Mouse (Mus musculus) c-Kit-negative CD71-positive TER-119-positive erythroid progenitor cells, embryonic 14.5 days (primary cell): Measurements from ENCODE around the gene Traf6.

ENCODE experiments used
- DNase-seq: peaks from one replicate; pipeline ENCODE4 v3.0.0-alpha.2; 2013; ENCODE audit warnings: low read depth, low spot score

Traf6 gene

DNA sequence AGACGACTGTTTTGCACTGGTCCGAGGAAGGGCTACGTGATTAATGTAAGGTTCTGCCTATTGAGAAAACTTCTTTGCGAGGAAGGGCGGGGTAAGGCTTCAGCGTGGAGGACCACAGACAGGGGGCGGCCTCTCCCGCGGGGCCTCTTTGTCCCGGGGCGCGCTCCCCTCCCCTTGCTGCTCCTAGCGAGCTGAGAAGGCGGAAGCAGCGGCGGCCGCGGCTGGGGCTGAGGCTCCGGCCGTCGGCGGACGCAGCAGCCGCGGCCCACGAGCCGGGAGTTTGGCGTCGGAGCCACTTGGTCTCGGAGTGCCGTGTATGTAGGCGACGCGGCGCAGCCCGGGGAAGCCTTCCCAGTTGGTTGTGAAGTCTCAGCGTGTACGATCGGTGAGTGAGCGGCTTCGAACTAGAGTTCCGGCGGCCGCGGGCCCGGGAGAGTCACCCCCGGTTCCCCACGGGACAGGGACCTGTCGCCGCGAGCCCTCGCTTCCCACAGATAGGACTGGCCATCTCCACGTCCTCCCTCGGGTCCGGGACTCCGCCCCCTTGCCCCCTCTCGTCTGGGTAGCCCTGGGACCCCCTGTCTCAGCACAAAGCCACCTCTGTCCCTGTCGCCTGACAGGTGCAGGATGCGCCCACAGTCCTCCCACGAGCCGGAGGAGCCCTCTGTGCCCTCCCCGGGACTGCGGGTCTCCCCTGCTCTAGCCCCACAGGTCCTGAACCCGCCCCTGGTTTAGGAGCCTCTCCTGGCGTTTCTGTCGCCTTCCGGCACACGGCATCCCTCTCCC is at the start of gene Traf6:
Traf6 (plus strand) TSS at position 194 of the 786 bp plus-strand sequence.
- peak; percentile 43 for DNase-seq

DNA sequence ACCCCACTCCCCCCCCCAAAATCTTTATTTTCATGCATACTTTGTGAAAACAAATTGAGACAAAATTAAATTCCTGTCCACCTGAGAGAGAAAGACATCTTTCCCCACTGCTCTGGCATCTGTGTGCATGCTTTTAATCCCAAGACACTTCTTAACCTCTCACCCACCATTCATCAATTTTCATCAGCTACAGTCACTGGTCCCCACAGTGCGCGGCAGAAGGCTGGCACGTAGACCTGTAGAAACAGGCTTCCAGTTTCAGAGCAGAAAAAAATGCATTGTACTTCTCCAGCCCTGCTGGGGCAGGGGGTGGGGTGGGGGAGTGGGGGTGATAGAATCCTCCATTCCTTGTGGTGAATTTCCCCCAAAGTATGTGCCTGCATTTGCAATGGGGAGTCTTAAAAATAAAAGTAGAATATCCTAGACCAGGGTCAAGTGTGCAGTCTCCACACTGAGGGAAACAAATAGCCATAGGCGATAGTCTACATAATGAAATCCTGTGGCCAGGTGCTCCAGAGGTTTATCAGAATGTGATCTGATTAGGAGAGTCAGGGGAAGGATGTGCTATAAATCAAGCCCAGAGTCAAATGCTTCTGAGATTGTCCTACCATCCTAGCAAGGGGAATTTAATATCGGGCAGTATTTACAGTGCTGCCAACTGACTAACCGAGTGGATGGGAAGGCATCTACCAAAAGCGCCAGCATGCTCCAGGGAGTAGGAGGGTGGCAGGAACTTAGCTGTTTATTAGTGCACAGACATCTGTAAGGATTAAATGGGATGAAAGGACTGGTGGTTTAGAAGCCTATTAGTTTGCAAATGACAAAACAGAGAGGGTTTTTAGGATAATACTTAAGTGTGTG is 39.0 kb upstream of the Traf6 start:
- no peak for DNase-seq

GRCm38 (mm10) chr2:101639840-101640350 is 38.3 kb upstream of the Traf6 start:
- DNase-seq: no peak

GRCm38 (mm10) chr2:101645841-101646240 is 32.4 kb upstream of the Traf6 start:
- no peak for DNase-seq

- DNase-seq: no peak
Observed at GRCm38 (mm10) chr2:101648361-101648760, 29.9 kb upstream of the Traf6 start.

DNA sequence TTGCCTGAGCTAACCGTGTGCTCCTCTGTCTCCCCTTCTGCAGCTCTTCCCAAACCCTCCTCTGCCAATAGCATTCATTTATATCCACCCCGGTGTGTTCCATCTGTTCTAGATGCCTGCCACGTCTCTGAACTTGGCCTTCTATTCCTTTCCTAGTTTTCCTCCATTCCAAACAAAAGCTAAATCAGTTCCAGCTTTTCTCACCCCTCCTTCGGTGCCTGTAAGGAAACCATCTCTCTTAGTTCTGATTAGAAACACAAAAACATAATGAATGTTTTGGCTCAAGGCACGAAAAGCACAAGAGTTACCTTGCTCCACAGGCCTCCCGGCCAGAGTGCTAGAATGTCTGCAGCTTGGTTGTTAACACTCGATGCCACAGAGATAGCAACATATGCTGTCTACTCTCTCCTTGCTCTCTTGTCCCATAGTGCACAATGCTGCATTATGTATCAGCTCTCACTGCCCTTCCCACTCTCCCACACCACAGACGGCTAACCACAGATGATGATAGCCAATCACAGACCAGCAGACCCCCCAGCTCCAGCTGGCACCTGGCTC is 29.0 kb upstream of the Traf6 start, which contains the start of the genes Rag1 and B230118H07Rik:
Rag1 (minus strand) TSS at position 388 of the 558 bp plus-strand sequence.
B230118H07Rik (minus strand) TSS at position 419 of the 558 bp plus-strand sequence.
- DNase-seq: no peak

DNA sequence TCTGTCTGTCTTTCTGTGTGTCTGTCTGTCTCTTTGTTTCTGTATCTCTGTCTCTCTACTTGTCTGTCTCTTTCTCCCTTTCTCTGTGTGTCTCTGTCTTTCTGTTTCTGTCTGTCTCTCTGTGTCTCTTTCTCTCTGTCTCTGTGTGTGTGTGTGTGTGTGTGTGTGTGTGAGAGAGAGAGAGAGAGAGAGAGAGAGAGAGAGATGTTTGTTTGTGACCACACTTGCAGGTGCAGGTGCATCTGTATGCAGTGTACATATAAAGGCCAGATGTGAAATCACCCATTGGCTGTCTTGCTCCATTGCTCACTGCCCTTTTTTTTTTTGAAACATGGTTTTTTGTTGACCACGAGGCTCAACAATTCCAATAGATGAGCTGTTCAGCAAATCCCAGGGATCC is 27.8 kb upstream of the Traf6 start:
- DNase-seq: no peak

GRCm38 (mm10) chr2:101652204-101652920 is 25.9 kb upstream of the Traf6 start:
- DNase-seq: no peak

DNA sequence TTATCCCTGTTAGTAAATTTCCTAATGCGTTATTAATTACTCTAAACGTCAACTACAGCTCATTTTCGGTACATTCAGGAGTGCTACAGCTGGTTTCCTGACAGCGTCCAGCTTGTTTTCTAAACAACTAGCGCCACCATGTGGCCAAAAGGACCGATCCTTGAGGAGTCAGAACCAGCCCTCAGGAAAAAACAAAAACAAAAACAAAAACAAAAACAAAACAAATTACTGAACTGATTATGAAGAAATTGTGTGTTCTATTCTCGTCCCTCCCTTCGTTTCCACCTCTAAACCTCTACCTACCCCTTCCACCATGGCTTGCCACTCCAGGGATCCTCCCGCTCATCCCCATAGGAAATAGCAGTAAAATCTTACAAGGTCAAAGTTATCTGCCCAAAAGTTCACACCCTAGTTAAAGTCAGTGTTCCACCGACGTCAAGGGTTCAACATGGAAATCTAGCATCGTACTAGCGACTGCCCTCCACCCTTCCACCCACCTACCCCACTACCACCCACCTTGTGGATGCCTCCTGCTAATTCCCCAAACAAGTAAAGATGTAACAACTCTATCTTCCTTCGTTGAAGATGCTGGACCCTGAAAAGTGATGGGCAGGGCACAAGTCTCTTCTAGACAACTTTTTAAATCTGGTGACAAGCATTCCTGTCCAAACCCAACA is 25.2 kb upstream of the Traf6 start:
- no peak for DNase-seq

DNA sequence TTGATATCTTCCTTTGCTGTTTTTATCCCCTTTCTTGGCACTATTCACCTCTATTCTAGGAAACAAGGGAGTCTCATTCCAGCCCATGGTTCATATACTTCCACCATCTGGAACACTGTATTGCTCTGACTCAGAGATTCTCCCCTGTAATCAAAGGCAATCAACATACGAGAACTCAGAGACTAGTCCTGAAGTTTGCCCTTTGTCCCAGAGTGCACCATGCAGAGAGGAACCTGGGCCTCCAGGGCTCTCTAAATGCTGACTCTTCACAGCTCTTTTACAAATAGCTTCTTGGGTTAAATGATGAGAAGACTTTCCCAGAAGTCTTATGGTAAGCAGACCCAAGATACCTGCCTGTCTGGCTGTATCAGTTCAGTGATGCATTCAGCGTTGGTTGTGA is 17.7 kb upstream of the Traf6 start:
- DNase-seq: no peak

GRCm38 (mm10) chr2:101665058-101665702 is 13.0 kb upstream of the Traf6 start:
- no peak for DNase-seq

DNA sequence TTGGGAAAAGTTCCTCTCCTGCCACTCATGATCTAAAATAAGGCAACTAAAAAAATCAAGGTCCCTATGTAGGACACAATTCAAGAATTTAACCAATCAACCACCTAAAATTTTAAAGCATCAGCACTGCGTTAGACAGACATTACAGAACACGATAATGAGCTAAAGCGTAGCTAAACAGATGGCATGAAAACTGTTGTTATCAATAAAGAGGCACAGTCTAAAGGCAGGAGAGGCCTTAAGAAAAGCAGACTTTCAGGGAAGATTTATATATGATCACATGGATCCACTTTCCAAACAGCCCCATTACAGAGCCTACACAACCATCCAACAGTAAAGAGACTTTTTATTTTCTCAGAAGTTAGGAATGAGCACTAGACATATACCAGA is 12.5 kb upstream of the Traf6 start:
- no peak for DNase-seq

- no peak for DNase-seq
Observed at GRCm38 (mm10) chr2:101668751-101669150, 9.5 kb upstream of the Traf6 start.

- DNase-seq: no peak
Observed at GRCm38 (mm10) chr2:101673547-101673946, 4.7 kb upstream of the Traf6 start.

DNA sequence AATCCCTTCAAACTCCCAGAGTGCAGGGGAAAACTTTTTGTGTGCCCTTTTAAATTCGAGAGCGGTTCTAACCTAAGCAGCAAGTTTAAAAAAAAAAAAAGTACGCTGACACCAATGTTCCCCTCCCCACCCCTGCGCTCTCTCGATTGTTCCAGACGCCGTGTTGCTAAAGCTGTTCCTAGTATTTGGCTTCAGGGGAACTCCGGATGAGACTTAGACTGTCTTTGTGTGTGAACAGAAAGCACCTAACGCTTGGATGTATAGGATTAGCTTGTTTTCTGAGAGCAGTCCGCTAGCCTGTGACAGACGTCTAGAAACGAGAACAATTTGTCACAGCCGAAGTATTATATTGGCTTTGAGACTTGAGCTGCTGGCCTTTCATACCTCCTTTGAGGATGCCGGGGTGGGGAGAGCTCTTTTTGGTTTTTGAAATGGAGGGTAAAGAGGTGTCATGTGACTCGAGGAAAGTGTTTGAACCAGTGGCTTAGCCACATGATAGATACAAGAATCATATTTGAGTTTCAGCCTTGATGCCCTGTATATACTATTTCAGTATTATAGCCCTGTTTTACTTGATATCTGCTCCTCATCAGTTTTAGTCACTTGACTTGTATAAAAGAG is 1.0 kb downstream of the Traf6 start:
- DNase-seq: peak; percentile 21

DNA sequence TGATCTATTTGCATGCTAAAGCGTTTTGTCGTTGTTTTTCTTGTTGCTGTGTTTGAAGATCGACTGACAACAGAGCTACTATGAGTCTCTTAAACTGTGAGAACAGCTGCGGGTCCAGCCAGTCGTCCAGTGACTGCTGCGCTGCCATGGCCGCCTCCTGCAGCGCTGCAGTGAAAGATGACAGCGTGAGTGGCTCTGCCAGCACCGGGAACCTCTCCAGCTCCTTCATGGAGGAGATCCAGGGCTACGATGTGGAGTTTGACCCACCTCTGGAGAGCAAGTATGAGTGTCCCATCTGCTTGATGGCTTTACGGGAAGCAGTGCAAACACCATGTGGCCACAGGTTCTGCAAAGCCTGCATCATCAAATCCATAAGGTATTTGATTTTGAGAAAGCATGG is 6.2 kb downstream of the Traf6 start:
- DNase-seq: no peak

DNA sequence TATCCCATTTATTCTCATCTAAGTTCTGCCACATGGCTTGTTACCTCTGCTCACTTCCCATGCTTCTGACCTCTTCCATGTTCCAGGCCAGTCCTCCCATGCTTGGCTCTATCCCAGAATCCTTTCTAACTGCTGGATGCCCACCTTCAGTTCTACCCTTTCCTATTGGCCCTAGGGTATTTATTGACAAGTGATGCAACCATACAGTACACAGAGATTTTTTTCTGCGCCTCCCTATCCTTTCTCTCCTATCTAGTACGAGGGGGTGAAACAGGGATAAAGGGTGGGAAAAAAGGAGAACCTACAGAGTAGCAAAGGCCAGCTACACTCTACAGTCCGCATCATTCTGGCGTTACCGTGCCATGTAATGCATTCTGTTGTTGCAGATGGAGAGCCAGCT is 9.8 kb downstream of the Traf6 start:
- DNase-seq: no peak

DNA sequence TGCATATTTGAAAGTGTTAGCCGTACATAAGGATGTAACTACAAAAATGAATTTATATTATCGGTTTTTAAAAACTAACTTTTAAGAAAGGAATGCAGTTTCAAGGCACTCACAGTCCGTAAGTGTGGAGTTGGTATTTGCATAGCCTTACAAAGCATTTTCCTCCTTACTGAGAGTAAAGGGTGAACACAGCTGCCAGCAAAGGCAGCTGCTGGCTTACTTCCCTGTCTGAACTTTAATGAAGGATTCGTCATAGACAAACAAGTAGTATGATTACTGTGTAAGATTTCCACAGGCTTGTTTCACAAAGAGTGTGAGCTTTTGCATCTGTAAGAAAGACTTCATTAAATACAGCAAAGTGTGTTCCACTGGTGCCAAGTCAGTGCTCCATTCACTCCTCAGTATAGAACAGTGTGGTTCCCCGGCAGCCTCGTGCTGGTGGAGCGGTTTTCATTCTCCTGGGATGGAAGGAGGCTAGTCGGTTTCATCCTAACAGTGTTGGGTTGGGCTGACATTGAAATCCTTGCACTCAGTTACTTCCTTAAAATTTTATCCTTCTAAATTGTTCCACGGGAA is 12.1 kb downstream of the Traf6 start:
- no peak for DNase-seq

DNA sequence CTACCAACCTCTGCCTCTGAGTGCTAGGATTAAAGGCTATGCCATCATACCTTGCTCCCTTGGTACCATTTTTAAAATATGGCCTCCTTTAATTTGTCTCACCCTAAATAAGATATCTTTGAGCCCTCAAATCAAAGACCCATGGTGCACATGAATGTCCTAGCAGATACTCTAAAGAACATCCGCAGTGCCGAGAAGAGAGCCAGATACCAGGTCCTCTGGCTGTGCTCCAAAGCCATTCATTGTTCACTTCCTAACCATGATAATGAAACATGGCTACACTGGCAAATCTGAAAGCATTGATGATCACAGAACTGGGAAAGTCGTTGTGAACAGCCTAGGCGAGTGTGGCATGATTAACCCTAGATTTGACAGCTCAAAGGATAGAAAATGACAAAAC is 14.8 kb downstream of the Traf6 start:
- no peak for DNase-seq
